Mouse (Mus musculus) intestine, embryonic 14.5 days (tissue): ENCODE measurements around the gene Ifnz. TPM values are rescaled to one million over a fixed set of nuclear protein-coding genes. Genes with fewer than 3 reads are reported as not detected.
A peak's percentile ranks its signal among the peaks of the same experiment; 100 is the strongest.
"Not testable (repeated sequence)": the region's sequence is repeated elsewhere in the genome, so short reads cannot be mapped to it uniquely, and the experiment has no call there.

Source experiments
- ATAC-seq: fragments of 200-750 bp; cut with Nextera tagmentation; replicated peaks from 2 replicates; pipeline ENCODE4 v1.8.0; 2017; ENCODE audit warnings: low read depth, moderate number of reproducible peaks, moderate TSS enrichment, moderate library complexity; ENCODE audit not compliant: low FRiP score, low TSS enrichment
- DNase-seq: peaks from one replicate; pipeline ENCODE4 v3.0.0-alpha.2; 2018; ENCODE audit warnings: low spot score
- H3K27ac ChIP-seq: fragments of 300-500 bp; sonication (generic); 2 replicates; pipeline ENCODE4 v1.5.1; 2014; ENCODE audit warnings: low read depth, mild to moderate bottlenecking, control low read depth
- H3K27me3 ChIP-seq: fragments of 300-500 bp; sonication (generic); replicated peaks from 2 replicates; pipeline ENCODE4 v1.6.1; 2014; ENCODE audit warnings: low read length, control low read depth; ENCODE audit not compliant: control insufficient read depth, insufficient read depth
- H3K36me3 ChIP-seq: fragments of 300-500 bp; sonication (generic); 2 replicates; pipeline ENCODE4 v1.6.1; 2014; ENCODE audit warnings: low read length, control low read depth; ENCODE audit not compliant: control insufficient read depth, insufficient read depth
- H3K4me1 ChIP-seq: fragments of 300-500 bp; sonication (generic); replicated peaks from 2 replicates; pipeline ENCODE4 v1.6.1; 2014; ENCODE audit warnings: low read length, control low read depth, mixed read lengths; ENCODE audit not compliant: control insufficient read depth, insufficient read depth
- H3K4me2 ChIP-seq: fragments of 300-500 bp; sonication (generic); 2 replicates; pipeline ENCODE4 v1.6.1; 2014; ENCODE audit warnings: low read length
- H3K4me3 ChIP-seq: fragments of 300-500 bp; sonication (generic); 2 replicates; pipeline ENCODE4 v1.5.1; 2014; ENCODE audit warnings: low read depth, low read length, control low read depth, mixed read lengths
- H3K9ac ChIP-seq: fragments of 300-500 bp; sonication (generic); 2 replicates; pipeline ENCODE4 v1.6.1; 2014; ENCODE audit warnings: mild to moderate bottlenecking, low read length
- H3K9me3 ChIP-seq: fragments of 300-500 bp; sonication (generic); 2 replicates; pipeline ENCODE4 v1.6.1; 2016; ENCODE audit warnings: low read length, control low read depth; ENCODE audit not compliant: control insufficient read depth
- WGBS: fragments of 180-500 bp; shearing (Covaris S2); extraction: QIAGEN DNeasy Blood & Tissue Kit; methylation state at CpG from one replicate; pipeline ENCODE4 v1.1.7; 2014; 5-methylcytosine and 5-hydroxymethylcytosine counted together
- polyA plus RNA-seq: library from polyadenylated mRNA; unstranded; fragments of >200 nt; fragmentation: Nextera tagmentation; extraction: Ambion mirVana; gene quantifications from 2 replicates; pipeline ENCODE4 v1.2.1, GENCODE M21; 2014

Gene Ifnz
- polyA plus RNA-seq, 1 experiment from 2014 or later, result not detected

- H3K4me1 ChIP-seq, H3K36me3 ChIP-seq, ATAC-seq, H3K27me3 ChIP-seq, H3K9me3 ChIP-seq: not testable (repeated sequence)
- peak overlapping the region; percentile 46 for H3K4me3 ChIP-seq
- H3K27ac ChIP-seq, result peak overlapping the region; percentile 89
- H3K9ac ChIP-seq, result peak overlapping the region; percentile 53
- DNase-seq, result peak; percentile 79
- 10% methylated on average over 28 of the region's 31 CpGs for WGBS
- peak overlapping the region; percentile 59 for H3K4me2 ChIP-seq
Observed at GRCm38 (mm10) chr4:88756581-88757513, 25.1 kb upstream of the Ifnz start.

GRCm38 (mm10) chr4:88757628-88758031 is 24.3 kb upstream of the Ifnz start:
- H3K9ac ChIP-seq, H3K36me3 ChIP-seq, H3K27me3 ChIP-seq, H3K9me3 ChIP-seq, H3K4me1 ChIP-seq: not testable (repeated sequence)
- Histone ChIP-seq H3K27ac (peak overlapping the region; percentile 89), H3K4me3 (peak overlapping the region; percentile 46), H3K4me2 (peak overlapping the region; percentile 59)
- ATAC-seq, result peak; percentile 100
- whole genome bisulfite sequencing, result 0% methylated on average over 17 of the region's 21 CpGs
- peak; percentile 84 for DNase-seq

GRCm38 (mm10) chr4:88758751-88759150 is 23.2 kb upstream of the Ifnz start:
- 77% methylated on average over 9 of the region's 9 CpGs for WGBS

GRCm38 (mm10) chr4:88759610-88760268 is 22.2 kb upstream of the Ifnz start, which contains the start of gene Gm13283:
Gm13283 (plus strand) TSS chr4:88760119.
- not testable (repeated sequence) for H3K4me1 ChIP-seq, H3K27me3 ChIP-seq, DNase-seq, H3K36me3 ChIP-seq, ATAC-seq, H3K9me3 ChIP-seq, H3K9ac ChIP-seq
- Histone ChIP-seq H3K27ac (peak within 1 kb of the TSS; percentile 47; the same call in 1 of the 2 replicates), H3K4me2 (peak within 1 kb of the TSS; percentile 36), H3K4me3 (peak within 1 kb of the TSS; percentile 23)
- 26% methylated on average over 9 of the region's 14 CpGs for WGBS

More at GRCm38 (mm10) chr4:88758751-88759150, 23.2 kb upstream of the Ifnz start:
- DNase-seq, H3K9ac ChIP-seq, H3K27me3 ChIP-seq, H3K4me2 ChIP-seq, H3K9me3 ChIP-seq, H3K4me3 ChIP-seq, H3K4me1 ChIP-seq, ATAC-seq, H3K27ac ChIP-seq, H3K36me3 ChIP-seq: not testable (repeated sequence)

- peak overlapping the region; percentile 47; the same call in 1 of the 2 replicates for H3K27ac ChIP-seq
- not testable (repeated sequence) for H3K27me3 ChIP-seq, H3K9me3 ChIP-seq, H3K9ac ChIP-seq, H3K4me1 ChIP-seq, DNase-seq, ATAC-seq, H3K36me3 ChIP-seq
- H3K4me3 ChIP-seq, result peak overlapping the region; percentile 23
- 0% methylated on average over 24 of the region's 28 CpGs for whole genome bisulfite sequencing
- H3K4me2 ChIP-seq, result peak overlapping the region; percentile 36
Observed at GRCm38 (mm10) chr4:88760431-88760830, 21.5 kb upstream of the Ifnz start.

- 47% methylated on average over 6 of the region's 8 CpGs for WGBS
- ATAC-seq, result not testable (repeated sequence)
Observed at GRCm38 (mm10) chr4:88761776-88762175, 20.2 kb upstream of the Ifnz start.

GRCm38 (mm10) chr4:88762341-88762740 is 19.6 kb upstream of the Ifnz start:
- not testable (repeated sequence) for H3K9me3 ChIP-seq, H3K27ac ChIP-seq, H3K4me2 ChIP-seq, H3K27me3 ChIP-seq, DNase-seq, H3K4me1 ChIP-seq, ATAC-seq, H3K36me3 ChIP-seq, H3K9ac ChIP-seq, H3K4me3 ChIP-seq
- WGBS, result 56% methylated on average over 9 of the region's 9 CpGs

More at GRCm38 (mm10) chr4:88761776-88762175, 20.2 kb upstream of the Ifnz start:
- not testable (repeated sequence) for H3K9me3 ChIP-seq, H3K4me3 ChIP-seq, H3K27me3 ChIP-seq, H3K27ac ChIP-seq, DNase-seq, H3K4me2 ChIP-seq, H3K4me1 ChIP-seq, H3K36me3 ChIP-seq, H3K9ac ChIP-seq

GRCm38 (mm10) chr4:88763384-88764018 is 18.4 kb upstream of the Ifnz start:
- peak; percentile 69 for DNase-seq
- Histone ChIP-seq H3K4me2 (peak overlapping the region; percentile 42), H3K4me3 (peak overlapping the region; percentile 32), H3K9ac (0 out of 2 replicates have a peak overlapping the region, but pooled peaks have one; percentile 27)
- H3K27ac ChIP-seq, H3K9me3 ChIP-seq, H3K36me3 ChIP-seq, H3K27me3 ChIP-seq, ATAC-seq, H3K4me1 ChIP-seq: not testable (repeated sequence)
- 3% methylated on average over 28 of the region's 42 CpGs for WGBS
